Mouse (Mus musculus): ENCODE measurements around the gene Chpt1.

DNA sequence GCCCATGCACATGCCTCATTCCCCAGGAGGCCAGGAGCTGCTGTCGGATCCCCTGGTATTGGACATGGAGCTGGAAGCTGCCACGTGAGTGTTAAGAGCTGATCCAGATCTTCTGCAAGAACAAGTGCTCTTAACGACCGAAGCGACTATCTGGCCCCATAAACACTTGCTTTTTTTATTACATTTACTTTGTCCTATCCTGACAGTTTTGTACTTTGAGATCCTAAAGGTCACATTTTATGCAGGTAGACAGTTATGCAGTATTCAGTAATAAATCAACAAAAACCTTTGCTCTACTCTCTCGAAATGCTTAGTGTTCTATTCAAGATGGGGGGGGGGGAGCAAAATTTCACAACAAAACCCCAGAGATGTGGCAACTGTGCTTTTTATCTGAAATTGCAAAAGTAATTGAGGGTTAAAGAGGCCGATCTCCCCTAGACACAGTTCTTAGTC is 3.8 kb upstream of the Chpt1 start:
- TF ChIP-seq POLR2A (IDR thresholded peaks at IDR 0.05; ENCODE audit: low read depth, low read length), result no peak
- TF ChIP-seq CTCF (IDR thresholded peaks at IDR 0.05; ENCODE audit: extremely low read depth, insufficient read depth, insufficient read length, insufficient replicate concordance), result no peak
